Mouse (Mus musculus) myocyte (in vitro differentiated cells): Measurements from ENCODE around the gene Mypop. TPM values are rescaled to one million over a fixed set of nuclear protein-coding genes. Genes with fewer than 3 reads are reported as not detected.
A peak's percentile ranks its signal among the peaks of the same experiment; 100 is the strongest.

Source experiments
- H3K27me3 ChIP-seq: one replicate; pipeline ENCODE4 v1.6.1; 2011; ENCODE audit not compliant: control insufficient read depth, insufficient read depth, insufficient read length
- H3K36me3 ChIP-seq: one replicate; pipeline ENCODE4 v1.6.1; 2011; ENCODE audit not compliant: control insufficient read depth, insufficient read depth
- H3K4me2 ChIP-seq: one replicate; pipeline ENCODE4 v1.6.1; 2011; ENCODE audit warnings: low read depth, control low read depth
- H3K4me3 ChIP-seq: one replicate; pipeline ENCODE4 v1.5.1; 2011; ENCODE audit warnings: mild to moderate bottlenecking, control low read depth, moderate library complexity
- H3K79me2 ChIP-seq: one replicate; pipeline ENCODE4 v1.6.1; 2011; ENCODE audit not compliant: control insufficient read depth, insufficient read depth
- H3ac ChIP-seq: one replicate; pipeline ENCODE4 v1.6.1; 2011; ENCODE audit not compliant: control insufficient read depth, insufficient read length
- CEBPB ChIP-seq: IDR thresholded peaks from 2 replicates; pipeline ENCODE4 v1.6.1; 2011; ENCODE audit warnings: mild to moderate bottlenecking, moderate library complexity; ENCODE audit not compliant: poor library complexity, insufficient read depth, severe bottlenecking
- E2F4 ChIP-seq: IDR thresholded peaks from one replicate; pipeline ENCODE4 v1.6.1; 2011; ENCODE audit warnings: mild to moderate bottlenecking, control low read depth, moderate library complexity; ENCODE audit not compliant: insufficient read depth
- MAX ChIP-seq: IDR thresholded peaks from one replicate; pipeline ENCODE4 v1.6.1; 2011; ENCODE audit warnings: low read depth, mild to moderate bottlenecking, control low read depth
- MYOD1 ChIP-seq, 3 experiments: IDR thresholded peaks; one replicate each; pipeline ENCODE4 v1.6.1; 2011; ENCODE audit warnings: control low read depth in 2 of 3, low read depth in 2 of 3, mild to moderate bottlenecking in 2 of 3, moderate library complexity in 1 of 3; ENCODE audit not compliant: insufficient read length in 2 of 3, control insufficient read depth in 1 of 3
- MYOG ChIP-seq, 3 experiments: IDR thresholded peaks; one replicate each; pipeline ENCODE4 v1.6.1; 2011; ENCODE audit warnings: control low read depth in 2 of 3, low read depth in 2 of 3, mild to moderate bottlenecking in 2 of 3; ENCODE audit not compliant: insufficient read length in 2 of 3, control insufficient read depth in 1 of 3, insufficient read depth in 1 of 3
- POLR2A ChIP-seq: IDR thresholded peaks from one replicate; pipeline ENCODE4 v1.6.1; 2011; ENCODE audit warnings: low read depth, mild to moderate bottlenecking, control low read depth, moderate library complexity; ENCODE audit not compliant: insufficient read length
- POLR2AphosphoS2 ChIP-seq: IDR thresholded peaks from one replicate; pipeline ENCODE4 v1.6.1; 2011; ENCODE audit warnings: low read depth, control low read depth; ENCODE audit not compliant: insufficient read length
- REST ChIP-seq: IDR thresholded peaks from one replicate; pipeline ENCODE4 v1.6.1; 2011; ENCODE audit warnings: mild to moderate bottlenecking, control low read depth, moderate library complexity; ENCODE audit not compliant: insufficient read depth, insufficient read length
- SRF ChIP-seq: IDR thresholded peaks from one replicate; pipeline ENCODE4 v1.6.1; 2011; ENCODE audit warnings: low read depth; ENCODE audit not compliant: control insufficient read depth, insufficient read length
- TCF12 ChIP-seq: IDR thresholded peaks from one replicate; pipeline ENCODE4 v1.6.1; 2011; ENCODE audit warnings: mild to moderate bottlenecking, control low read depth; ENCODE audit not compliant: poor library complexity, insufficient read depth, severe bottlenecking
- TCF3 ChIP-seq: IDR thresholded peaks from one replicate; pipeline ENCODE4 v1.6.1; 2011; ENCODE audit warnings: low read depth, control low read depth; ENCODE audit not compliant: insufficient read length
- USF1 ChIP-seq: IDR thresholded peaks from one replicate; pipeline ENCODE4 v1.6.1; 2011; ENCODE audit warnings: low read depth, mild to moderate bottlenecking, control low read depth, moderate library complexity
- polyA plus RNA-seq: library from polyadenylated mRNA; unstranded; fragments of >200 nt; fragmentation: generic; extraction: Trizol; gene quantifications from one replicate; pipeline ENCODE4 v1.2.1, GENCODE M21; 2012; ENCODE audit warnings: missing spikeins

Gene Mypop
- polyA plus RNA-seq, 1 experiment = 10.4 TPM

DNA sequence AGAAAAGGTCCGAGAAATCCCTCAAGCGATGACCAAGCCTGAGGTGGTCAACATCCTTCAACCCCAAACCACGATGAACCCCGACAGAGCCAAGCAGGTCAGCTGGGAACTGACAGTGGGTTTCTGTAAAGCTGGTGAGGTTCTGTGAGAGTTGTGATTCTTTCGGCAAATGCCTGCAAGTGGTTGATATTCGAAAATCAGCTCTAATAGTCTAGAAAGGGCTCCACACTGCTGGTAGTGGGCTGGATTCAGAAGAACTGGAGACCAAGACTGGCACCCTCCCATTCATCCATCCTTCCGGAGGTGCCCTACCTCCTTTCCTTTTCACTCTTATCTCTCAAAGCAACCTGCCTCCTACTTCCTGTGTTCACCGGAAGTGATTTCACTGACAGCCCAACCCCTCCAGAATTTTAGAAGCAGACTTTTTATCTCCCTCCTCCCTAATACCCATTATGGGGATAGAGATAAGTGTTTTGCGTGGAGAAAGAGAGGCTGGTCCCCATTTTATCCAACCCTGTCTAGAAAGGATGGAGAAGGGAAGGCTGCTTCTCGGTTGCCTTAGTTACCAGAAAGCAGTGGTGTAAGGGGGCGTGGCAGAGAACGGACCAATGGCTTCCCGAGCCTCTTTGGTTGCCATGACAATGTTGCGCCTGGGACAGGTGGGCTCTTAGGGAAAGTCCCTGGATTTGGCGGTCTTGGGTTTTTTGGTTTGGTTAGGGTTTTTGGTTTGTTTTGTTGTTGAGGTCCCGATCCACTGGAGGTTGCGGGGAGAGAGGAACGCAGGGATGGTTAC, 40.3 kb upstream of the Mypop start:
- Histone ChIP-seq H3K36me3 (no peaks in the 10 kb centered on the region), H3ac (no peak overlapping the region), H3K4me2 (no peak overlapping the region), H3K79me2 (no peaks in the 10 kb centered on the region), H3K27me3 (no peaks in the 10 kb centered on the region), H3K4me3 (no peak overlapping the region)
- TF ChIP-seq REST (no peak), POLR2AphosphoS2 (no peak), MAX (no peak), SRF (no peak), E2F4 (no peak)

DNA sequence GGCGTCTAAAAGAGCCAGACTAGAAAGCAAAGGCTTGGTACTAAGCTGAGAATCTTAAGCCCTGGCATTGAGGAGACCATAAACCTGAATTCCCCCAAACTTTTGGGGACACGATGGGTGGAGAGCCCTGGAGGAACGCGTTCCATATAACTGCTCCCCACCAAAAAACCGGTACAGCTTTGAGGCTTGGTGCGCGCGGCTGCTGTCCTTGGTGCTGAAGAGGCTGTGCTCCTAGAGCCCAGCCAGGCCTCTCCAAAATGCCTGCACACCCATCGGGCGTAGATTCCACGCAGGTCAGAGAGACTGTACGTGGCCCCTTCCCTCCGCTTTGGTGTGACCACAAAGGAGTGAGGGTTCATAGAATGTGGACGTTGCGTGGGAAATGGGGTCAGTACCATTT, 39.6 kb upstream of the Mypop start:
- Histone ChIP-seq H3K4me3 (no peak overlapping the region), H3K36me3 (no peaks in the 10 kb centered on the region), H3K79me2 (no peaks in the 10 kb centered on the region), H3K4me2 (no peak overlapping the region), H3K27me3 (no peaks in the 10 kb centered on the region), H3ac (no peak overlapping the region)
- TF ChIP-seq MYOD1 (IDR thresholded peaks at IDR 0.05; ENCODE audit: control insufficient read depth in 1 of 3, insufficient read length in 2 of 3, low read depth in 2 of 3) (no peak), SRF (no peak), REST (peak; percentile 91), MYOG (IDR thresholded peaks at IDR 0.05; ENCODE audit: control insufficient read depth in 1 of 3, insufficient read depth in 1 of 3, insufficient read length in 2 of 3, low read depth in 2 of 3) (no peak), E2F4 (no peak)

DNA sequence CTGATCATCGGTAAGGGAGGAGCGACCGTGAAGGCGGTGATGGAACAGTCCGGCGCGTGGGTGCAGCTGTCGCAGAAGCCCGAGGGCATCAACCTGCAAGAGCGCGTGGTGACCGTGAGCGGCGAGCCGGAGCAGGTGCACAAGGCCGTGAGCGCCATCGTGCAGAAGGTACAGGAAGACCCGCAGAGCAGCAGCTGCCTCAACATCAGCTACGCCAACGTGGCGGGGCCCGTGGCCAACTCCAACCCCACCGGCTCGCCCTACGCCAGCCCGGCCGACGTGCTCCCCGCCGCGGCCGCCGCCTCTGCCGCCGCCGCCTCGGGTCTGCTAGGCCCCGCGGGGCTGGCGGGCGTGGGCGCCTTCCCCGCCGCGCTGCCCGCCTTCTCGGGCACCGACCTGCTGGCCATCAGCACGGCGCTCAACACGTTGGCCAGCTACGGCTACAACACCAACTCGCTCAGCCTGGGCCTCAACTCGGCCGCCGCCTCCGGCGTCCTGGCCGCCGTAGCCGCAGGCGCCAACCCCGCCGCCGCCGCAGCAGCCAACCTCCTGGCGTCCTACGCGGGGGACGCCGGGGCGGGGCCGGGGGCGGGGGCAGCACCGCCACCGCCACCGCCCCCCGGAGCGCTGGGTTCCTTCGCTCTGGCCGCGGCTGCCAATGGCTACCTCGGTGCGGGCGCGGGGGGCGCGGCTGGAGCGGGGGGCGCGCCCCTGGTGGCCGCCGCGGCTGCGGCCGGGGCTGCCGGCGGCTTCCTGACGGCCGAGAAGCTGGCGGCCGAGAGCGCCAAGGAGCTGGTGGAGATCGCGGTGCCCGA, 33.3 kb upstream of the Mypop start:
- H3K27me3 ChIP-seq = peaks cover 6% of the 10 kb centered on the region
- no peak for TF ChIP-seq TCF12
- peak in 2 of 3 experiments; percentile 76 to 79 for TF ChIP-seq MYOD1 (IDR thresholded peaks at IDR 0.05; ENCODE audit: control insufficient read depth in 1 of 3, insufficient read length in 2 of 3, low read depth in 2 of 3)
- peak in 2 of 3 experiments; percentile 51 to 83 for TF ChIP-seq MYOG (IDR thresholded peaks at IDR 0.05; ENCODE audit: control insufficient read depth in 1 of 3, insufficient read depth in 1 of 3, insufficient read length in 2 of 3, low read depth in 2 of 3)
- TF ChIP-seq POLR2A = peak; percentile 49
- H3K4me2 ChIP-seq = peak overlapping the region; percentile 67
- H3K4me3 ChIP-seq = peak overlapping the region; percentile 14
- H3ac ChIP-seq = peak overlapping the region; percentile 22
- no peaks in the 10 kb centered on the region for H3K36me3 ChIP-seq
- H3K79me2 ChIP-seq = no peaks in the 10 kb centered on the region

DNA sequence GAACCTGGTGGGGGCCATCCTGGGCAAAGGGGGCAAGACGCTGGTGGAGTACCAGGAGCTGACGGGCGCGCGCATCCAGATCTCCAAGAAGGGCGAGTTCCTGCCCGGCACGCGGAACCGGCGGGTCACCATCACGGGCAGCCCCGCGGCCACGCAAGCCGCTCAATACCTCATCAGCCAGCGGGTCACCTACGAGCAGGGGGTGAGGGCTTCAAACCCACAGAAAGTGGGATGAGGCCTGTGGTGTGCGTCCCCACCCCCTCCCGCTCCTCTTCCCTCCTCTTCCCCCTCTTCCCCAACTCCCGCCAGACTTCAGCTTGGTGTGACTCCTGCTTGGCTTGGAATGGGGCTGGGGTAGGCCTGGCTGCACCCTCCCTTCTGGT, 32.7 kb upstream of the Mypop start:
- Histone ChIP-seq H3K36me3 (no peaks in the 10 kb centered on the region), H3K4me2 (peak overlapping the region; percentile 67), H3K27me3 (peaks cover 12% of the 10 kb centered on the region), H3K79me2 (no peaks in the 10 kb centered on the region), H3K4me3 (peak overlapping the region; percentile 14), H3ac (peak overlapping the region; percentile 22)
- TF ChIP-seq POLR2AphosphoS2 (no peak), E2F4 (no peak), MYOD1 (IDR thresholded peaks at IDR 0.05; ENCODE audit: control insufficient read depth in 1 of 3, insufficient read length in 2 of 3, low read depth in 2 of 3) (no peak), USF1 (no peak), MAX (no peak), REST (no peak), MYOG (IDR thresholded peaks at IDR 0.05; ENCODE audit: control insufficient read depth in 1 of 3, insufficient read depth in 1 of 3, insufficient read length in 2 of 3, low read depth in 2 of 3) (no peak), POLR2A (no peak), TCF12 (no peak), SRF (no peak), TCF3 (no peak), CEBPB (no peak)

DNA sequence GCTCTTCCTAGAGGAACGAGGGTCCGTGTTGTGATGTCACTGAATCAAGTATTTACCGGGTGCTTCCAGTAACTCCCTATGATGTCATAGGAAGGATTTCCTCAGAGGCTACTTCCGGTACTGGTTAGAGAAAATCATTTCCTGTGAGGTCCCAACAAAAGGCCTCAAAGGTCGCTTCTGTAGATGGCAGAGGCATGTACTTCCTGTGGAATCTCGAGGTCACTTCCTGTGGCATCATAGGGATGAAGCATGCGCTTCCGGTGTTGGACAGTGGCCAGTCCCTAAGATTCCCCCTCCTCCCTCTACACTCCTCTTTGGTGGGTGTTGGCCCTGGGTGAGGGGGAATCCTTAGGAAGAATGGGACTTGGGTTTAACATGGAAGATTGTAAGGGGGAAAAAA, 31.6 kb upstream of the Mypop start:
- TF ChIP-seq POLR2AphosphoS2 (no peak), E2F4 (no peak), CEBPB (no peak), USF1 (no peak), MAX (no peak), MYOG (IDR thresholded peaks at IDR 0.05; ENCODE audit: control insufficient read depth in 1 of 3, insufficient read depth in 1 of 3, insufficient read length in 2 of 3, low read depth in 2 of 3) (no peak), POLR2A (no peak), SRF (no peak), TCF3 (no peak), TCF12 (no peak), MYOD1 (IDR thresholded peaks at IDR 0.05; ENCODE audit: control insufficient read depth in 1 of 3, insufficient read length in 2 of 3, low read depth in 2 of 3) (no peak)
- no peak overlapping the region for H3ac ChIP-seq
- H3K4me3 ChIP-seq = no peak overlapping the region
- no peak overlapping the region for H3K4me2 ChIP-seq
- H3K27me3 ChIP-seq = peaks cover 20% of the 10 kb centered on the region
- no peaks in the 10 kb centered on the region for H3K79me2 ChIP-seq
- no peaks in the 10 kb centered on the region for H3K36me3 ChIP-seq
